Mouse (Mus musculus): ENCODE results near the gene Uqcrc1. TPM values are rescaled to one million over a fixed set of nuclear protein-coding genes. Genes with fewer than 3 reads are reported as not detected.

Uqcrc1 gene
- polyA plus RNA-seq, 1 experiment = 1,216 TPM

GRCm38 (mm10) chr9:108935991-108936390 lies 442 bp upstream of the Uqcrc1 start:
- Histone ChIP-seq H3K27ac (ENCODE audit: insufficient read depth, low read depth, low read length) (no peak overlapping the region), H3K36me3 (ENCODE audit: control insufficient read depth, insufficient read depth, low read length) (peaks cover 18% of the 10 kb centered on the region), H3K27me3 (ENCODE audit: control insufficient read depth, insufficient read depth, low read length) (no peaks in the 10 kb centered on the region), H3K4me1 (ENCODE audit: control insufficient read depth, insufficient read depth, insufficient read length, low read length) (peaks cover 12% of the 10 kb centered on the region; the same call in 1 of the 2 replicates), H3K4me3 (ENCODE audit: low read depth, low read length) (no peak overlapping the region)
- TF ChIP-seq CTCF (IDR thresholded peaks at IDR 0.05; ENCODE audit: extremely low read depth, insufficient read length, insufficient replicate concordance, low read depth, low read length) (no peak), POLR2A (IDR thresholded peaks at IDR 0.05; ENCODE audit: low read depth, low read length) (no peak)
- 7% methylated on average over 3 of the region's 3 CpGs for WGBS

DNA sequence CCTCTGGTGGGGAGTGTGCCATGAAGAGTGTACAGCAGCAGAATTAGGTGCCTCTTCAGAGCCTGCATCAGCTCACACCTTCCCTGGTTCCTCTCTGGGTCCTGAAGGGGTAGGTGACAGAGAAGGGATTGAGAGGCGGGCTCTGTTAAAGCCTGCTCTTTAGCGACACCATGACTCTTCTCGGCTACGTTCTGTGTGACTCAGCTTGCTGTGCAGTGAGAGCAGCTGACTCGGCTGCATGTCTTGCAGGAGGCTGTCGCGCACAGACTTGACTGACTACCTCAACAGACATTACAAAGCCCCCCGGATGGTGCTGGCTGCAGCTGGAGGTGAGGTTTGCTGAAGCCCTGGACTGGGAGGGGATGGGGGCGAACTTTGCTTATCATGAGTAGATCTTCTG lies 8.7 kb downstream of the Uqcrc1 start:
- H3K4me1 ChIP-seq (ENCODE audit: control insufficient read depth, insufficient read depth, insufficient read length, low read length) = no peaks in the 10 kb centered on the region
- no peak overlapping the region for H3K4me3 ChIP-seq (ENCODE audit: low read depth, low read length)
- no peaks in the 10 kb centered on the region for H3K27me3 ChIP-seq (ENCODE audit: control insufficient read depth, insufficient read depth, low read length)
- peaks cover 82% of the 10 kb centered on the region for H3K36me3 ChIP-seq (ENCODE audit: control insufficient read depth, insufficient read depth, low read length)
- TF ChIP-seq POLR2A (IDR thresholded peaks at IDR 0.05; ENCODE audit: low read depth, low read length) (no peak), CTCF (IDR thresholded peaks at IDR 0.05; ENCODE audit: extremely low read depth, insufficient read length, insufficient replicate concordance, low read depth, low read length) (no peak)
- WGBS = 82% methylated on average over 9 of the region's 9 CpGs
- no peak overlapping the region for H3K27ac ChIP-seq (ENCODE audit: insufficient read depth, low read depth, low read length)

GRCm38 (mm10) chr9:108945608-108946007 lies 9.2 kb downstream of the Uqcrc1 start:
- peaks cover 84% of the 10 kb centered on the region for H3K36me3 ChIP-seq (ENCODE audit: control insufficient read depth, insufficient read depth, low read length)
- no peaks in the 10 kb centered on the region for H3K27me3 ChIP-seq (ENCODE audit: control insufficient read depth, insufficient read depth, low read length)
- WGBS = 79% methylated on average over 5 of the region's 5 CpGs
- no peak overlapping the region for H3K4me3 ChIP-seq (ENCODE audit: low read depth, low read length)
- H3K27ac ChIP-seq (ENCODE audit: insufficient read depth, low read depth, low read length) = no peak overlapping the region
- H3K4me1 ChIP-seq (ENCODE audit: control insufficient read depth, insufficient read depth, insufficient read length, low read length) = no peaks in the 10 kb centered on the region
- TF ChIP-seq CTCF (IDR thresholded peaks at IDR 0.05; ENCODE audit: extremely low read depth, insufficient read length, insufficient replicate concordance, low read depth, low read length) = no peak
- no peak for TF ChIP-seq POLR2A (IDR thresholded peaks at IDR 0.05; ENCODE audit: low read depth, low read length)

GRCm38 (mm10) chr9:108949231-108949966 lies 13.0 kb downstream of the Uqcrc1 start:
- peaks cover 60% of the 10 kb centered on the region for H3K36me3 ChIP-seq (ENCODE audit: control insufficient read depth, insufficient read depth, low read length)
- 61% methylated on average over 13 of the region's 13 CpGs for WGBS
- no peak overlapping the region for H3K27ac ChIP-seq (ENCODE audit: insufficient read depth, low read depth, low read length)

GRCm38 (mm10) chr9:108949967-108950728 lies 13.7 kb downstream of the Uqcrc1 start:
- Histone ChIP-seq H3K27me3 (ENCODE audit: control insufficient read depth, insufficient read depth, low read length) (no peaks in the 10 kb centered on the region), H3K4me3 (ENCODE audit: low read depth, low read length) (no peak overlapping the region), H3K27ac (ENCODE audit: insufficient read depth, low read depth, low read length) (no peak overlapping the region), H3K36me3 (ENCODE audit: control insufficient read depth, insufficient read depth, low read length) (peaks cover 53% of the 10 kb centered on the region), H3K4me1 (ENCODE audit: control insufficient read depth, insufficient read depth, insufficient read length, low read length) (no peaks in the 10 kb centered on the region)
- WGBS = 90% methylated on average over 9 of the region's 9 CpGs
- no peak for TF ChIP-seq CTCF (IDR thresholded peaks at IDR 0.05; ENCODE audit: extremely low read depth, insufficient read length, insufficient replicate concordance, low read depth, low read length)
- no peak for TF ChIP-seq POLR2A (IDR thresholded peaks at IDR 0.05; ENCODE audit: low read depth, low read length)

More at GRCm38 (mm10) chr9:108949231-108949966, 13.0 kb downstream of the Uqcrc1 start:
- Histone ChIP-seq H3K4me1 (ENCODE audit: control insufficient read depth, insufficient read depth, insufficient read length, low read length) (no peaks in the 10 kb centered on the region), H3K27me3 (ENCODE audit: control insufficient read depth, insufficient read depth, low read length) (no peaks in the 10 kb centered on the region), H3K4me3 (ENCODE audit: low read depth, low read length) (no peak overlapping the region)
- TF ChIP-seq CTCF (IDR thresholded peaks at IDR 0.05; ENCODE audit: extremely low read depth, insufficient read length, insufficient replicate concordance, low read depth, low read length) = no peak
- no peak for TF ChIP-seq POLR2A (IDR thresholded peaks at IDR 0.05; ENCODE audit: low read depth, low read length)

DNA sequence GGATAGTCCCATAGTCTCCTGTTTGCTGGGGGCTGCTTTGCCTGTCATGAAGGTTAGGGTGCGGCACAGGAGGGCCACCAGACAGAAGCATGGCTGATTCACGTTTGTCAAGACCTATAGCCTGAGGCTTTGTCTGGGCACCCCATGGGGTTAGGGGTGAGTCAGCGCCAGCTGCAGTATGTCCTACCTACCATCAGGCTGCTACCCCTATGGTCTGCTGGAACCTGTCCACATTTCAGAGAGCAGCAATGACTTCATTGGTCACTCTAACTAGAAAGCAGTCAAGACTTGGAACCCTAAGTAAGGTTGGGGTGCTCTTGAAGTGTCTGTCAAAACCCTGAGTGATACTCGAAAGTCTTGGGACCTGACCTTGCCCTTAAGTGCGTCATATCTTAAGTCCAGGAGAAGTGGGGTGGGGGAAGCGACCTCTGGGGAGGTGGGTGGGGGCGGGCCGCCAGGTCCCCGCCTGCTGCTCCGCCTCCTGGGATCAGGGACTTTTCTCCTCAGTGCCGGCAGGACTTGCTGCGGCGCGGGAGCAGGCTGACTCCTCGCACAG lies 16.7 kb downstream of the Uqcrc1 start, which contains the start of gene Col7a1:
Gene Col7a1, plus strand, starts transcription at position 506 of the 556 bp plus-strand sequence.
- no peaks in the 10 kb centered on the region for H3K27me3 ChIP-seq (ENCODE audit: control insufficient read depth, insufficient read depth, low read length)
- WGBS = 11% methylated on average over 14 of the region's 15 CpGs
- H3K36me3 ChIP-seq (ENCODE audit: control insufficient read depth, insufficient read depth, low read length) = peaks cover 23% of the 10 kb centered on the region
- H3K4me1 ChIP-seq (ENCODE audit: control insufficient read depth, insufficient read depth, insufficient read length, low read length) = no peaks in the 10 kb centered on the region
- H3K27ac ChIP-seq (ENCODE audit: insufficient read depth, low read depth, low read length) = no peak within 1 kb of the TSS
- no peak within 1 kb of the TSS for H3K4me3 ChIP-seq (ENCODE audit: low read depth, low read length)
- TF ChIP-seq POLR2A (IDR thresholded peaks at IDR 0.05; ENCODE audit: low read depth, low read length) (no peak), CTCF (IDR thresholded peaks at IDR 0.05; ENCODE audit: extremely low read depth, insufficient read length, insufficient replicate concordance, low read depth, low read length) (no peak)

- peaks cover 3% of the 10 kb centered on the region; the same call in 1 of the 2 replicates for H3K36me3 ChIP-seq (ENCODE audit: control insufficient read depth, insufficient read depth, low read length)
- H3K4me1 ChIP-seq (ENCODE audit: control insufficient read depth, insufficient read depth, insufficient read length, low read length) = no peaks in the 10 kb centered on the region
- no peak overlapping the region for H3K4me3 ChIP-seq (ENCODE audit: low read depth, low read length)
- WGBS = 85% methylated on average over 11 of the region's 11 CpGs
- no peaks in the 10 kb centered on the region for H3K27me3 ChIP-seq (ENCODE audit: control insufficient read depth, insufficient read depth, low read length)
- TF ChIP-seq POLR2A (IDR thresholded peaks at IDR 0.05; ENCODE audit: low read depth, low read length) = no peak
- TF ChIP-seq CTCF (IDR thresholded peaks at IDR 0.05; ENCODE audit: extremely low read depth, insufficient read length, insufficient replicate concordance, low read depth, low read length) = no peak
- no peak overlapping the region for H3K27ac ChIP-seq (ENCODE audit: insufficient read depth, low read depth, low read length)
Observed at GRCm38 (mm10) chr9:108955241-108955640, 18.8 kb downstream of the Uqcrc1 start.
